Mouse (Mus musculus) G1E (cell line): ENCODE results near the gene Tmem161a.

Source experiments
- CTCF ChIP-seq: IDR thresholded peaks from 2 replicates; pipeline ENCODE4 v1.5.1; 2012; ENCODE audit warnings: low read depth, low read length, inconsistent platforms, mixed read lengths
- GATA1 ChIP-seq: IDR thresholded peaks from 2 replicates; pipeline ENCODE4 v1.6.1; 2012; ENCODE audit warnings: borderline replicate concordance, low read length, inconsistent platforms, mixed read lengths
- TAL1 ChIP-seq: conservative IDR thresholded peaks from 2 replicates; pipeline ENCODE4 v1.6.1; 2012; ENCODE audit warnings: low read depth, low read length, inconsistent platforms, mixed read lengths

DNA sequence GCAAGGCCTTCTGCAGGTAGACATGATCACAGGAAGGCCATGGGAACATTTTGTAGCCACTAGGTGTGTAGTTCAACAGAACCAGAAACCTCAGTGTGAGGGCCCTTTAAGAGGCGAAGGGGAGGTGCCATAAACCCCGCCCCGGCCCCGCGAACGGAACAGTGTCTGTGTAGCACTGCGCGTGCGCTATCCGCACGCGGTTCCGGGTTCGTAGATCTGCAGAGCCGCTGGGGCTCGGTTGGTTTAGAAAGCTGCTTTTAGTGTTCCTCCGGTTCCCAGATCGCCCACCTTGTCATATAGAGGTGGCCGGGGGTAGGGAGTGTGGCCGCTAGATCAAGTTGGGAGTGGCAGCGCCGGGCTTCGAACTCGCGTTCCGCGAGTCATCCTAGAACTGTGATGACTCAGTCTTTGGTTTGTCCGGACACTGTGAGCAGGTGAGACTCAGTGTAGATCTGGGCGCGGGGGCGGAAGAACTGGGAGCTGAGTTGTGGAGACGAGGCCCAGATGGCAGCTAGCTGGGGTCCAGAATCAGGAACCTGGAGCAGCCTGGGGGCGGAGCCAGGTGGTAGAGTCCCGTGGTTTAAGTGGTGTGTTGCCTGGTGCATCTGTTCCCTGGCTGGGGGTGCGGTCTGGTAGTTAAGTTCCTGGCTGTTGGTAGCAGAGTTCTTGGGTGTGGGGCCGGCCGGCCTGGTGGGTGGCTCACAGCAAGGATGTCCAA is 40.8 kb upstream of the Tmem161a start, which contains the start of gene Nr2c2ap:
- TF ChIP-seq CTCF (no peak), GATA1 (no peak), TAL1 (no peak)
